Mouse (Mus musculus): ENCODE data around the gene Sh3bgrl2. TPM values are rescaled to one million over a fixed set of nuclear protein-coding genes. Genes with fewer than 3 reads are reported as not detected.
"Not testable (repeated sequence)": the region's sequence is repeated elsewhere in the genome, so short reads cannot be mapped to it uniquely, and the experiment has no call there.

Gene Sh3bgrl2
- polyA plus RNA-seq (2012; rRNA removed), result 29.1 and 29.9 TPM in 2 replicates

DNA sequence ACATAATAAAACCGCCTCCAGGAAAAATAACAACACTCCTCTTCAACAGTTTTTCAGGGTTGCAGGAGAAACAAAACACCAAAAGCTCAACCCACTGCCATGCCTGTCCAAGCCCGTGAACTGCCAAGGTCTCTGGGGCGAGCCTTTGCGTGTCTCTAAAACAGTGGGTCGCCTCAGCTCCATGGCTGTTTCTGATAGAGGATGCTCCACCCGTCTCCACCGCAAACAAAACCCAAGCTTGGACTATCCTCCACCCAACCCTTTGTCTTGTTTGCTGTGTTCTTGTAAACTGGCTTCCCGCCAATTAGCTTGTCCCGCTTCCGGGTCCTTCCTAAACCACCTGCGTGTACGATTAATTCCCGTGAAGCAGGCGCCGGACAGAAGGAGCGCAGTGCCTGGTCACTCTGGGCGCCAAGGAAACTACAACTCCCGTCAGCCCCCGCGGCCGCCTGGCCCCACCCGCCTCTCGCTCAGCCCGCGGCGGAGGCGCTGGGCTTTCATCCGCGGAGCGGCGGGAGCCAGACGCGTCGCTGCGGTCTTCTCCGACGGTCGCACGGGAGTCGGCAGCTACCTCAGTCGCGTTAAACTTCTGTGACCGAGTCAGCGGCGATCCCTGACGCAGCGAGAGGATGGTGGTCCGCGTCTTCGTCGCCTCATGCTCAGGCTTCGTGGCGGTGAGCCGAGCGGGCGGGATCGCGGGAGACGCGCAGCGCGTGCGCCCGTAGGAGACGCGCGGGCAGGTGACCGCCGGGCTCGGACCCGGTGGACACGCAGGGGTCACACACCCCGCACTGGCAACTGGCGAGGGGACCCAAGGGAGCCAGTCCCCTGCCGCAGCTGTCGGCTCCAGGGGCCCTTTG lies at the start of gene Sh3bgrl2:
Sh3bgrl2 (plus strand) TSS at position 498 of the 860 bp plus-strand sequence.
- WGBS, result 2% methylated on average over 76 of the region's 76 CpGs
- peak; percentile 91 to 95 for DNase-seq
- H3K4me3 ChIP-seq (replicated peaks; ENCODE audit: insufficient read depth, low read depth, low read length), result peak within 1 kb of the TSS; percentile 99
- H3K4me1 ChIP-seq (ENCODE audit: control insufficient read depth, insufficient read depth, low read length), result no peaks in the 10 kb centered on the region
- H3K27ac ChIP-seq (ENCODE audit: insufficient read depth, low read length), result peak within 1 kb of the TSS; percentile 90
- H3K27me3 ChIP-seq (ENCODE audit: control insufficient read depth, insufficient read depth, low read length), result no peaks in the 10 kb centered on the region
- TF ChIP-seq CTCF (IDR thresholded peaks at IDR 0.05; ENCODE audit: borderline replicate concordance, insufficient read depth, low read depth, low read length), result no peak
- peak; percentile 85 for TF ChIP-seq POLR2A (IDR thresholded peaks at IDR 0.05; ENCODE audit: borderline replicate concordance, insufficient read depth, low read length)

GRCm38 (mm10) chr9:83519081-83519480 lies 29.0 kb upstream of the Sh3bgrl2 start:
- H3K27ac ChIP-seq (ENCODE audit: insufficient read depth, low read length); H3K27me3 ChIP-seq (ENCODE audit: control insufficient read depth, insufficient read depth, low read length); H3K4me1 ChIP-seq (ENCODE audit: control insufficient read depth, insufficient read depth, low read length); DNase-seq; H3K4me3 ChIP-seq (replicated peaks; ENCODE audit: insufficient read depth, low read depth, low read length): not testable (repeated sequence)
- 85% methylated on average over 5 of the region's 5 CpGs for WGBS

- TF ChIP-seq POLR2A (IDR thresholded peaks at IDR 0.05; ENCODE audit: borderline replicate concordance, insufficient read depth, low read length), result no peak
- TF ChIP-seq CTCF (IDR thresholded peaks at IDR 0.05; ENCODE audit: borderline replicate concordance, insufficient read depth, low read depth, low read length), result no peak
- Histone ChIP-seq H3K4me1 (ENCODE audit: control insufficient read depth, insufficient read depth, low read length) (no peaks in the 10 kb centered on the region), H3K27me3 (ENCODE audit: control insufficient read depth, insufficient read depth, low read length) (no peaks in the 10 kb centered on the region), H3K27ac (ENCODE audit: insufficient read depth, low read length) (no peak overlapping the region), H3K4me3 (replicated peaks; ENCODE audit: insufficient read depth, low read depth, low read length) (no peak overlapping the region)
- no peak for DNase-seq
- WGBS, result 61% methylated on average over 6 of the region's 6 CpGs
These were observed 28.5 kb upstream of the Sh3bgrl2 start for GRCm38 (mm10) chr9:83519510-83520155.

DNA sequence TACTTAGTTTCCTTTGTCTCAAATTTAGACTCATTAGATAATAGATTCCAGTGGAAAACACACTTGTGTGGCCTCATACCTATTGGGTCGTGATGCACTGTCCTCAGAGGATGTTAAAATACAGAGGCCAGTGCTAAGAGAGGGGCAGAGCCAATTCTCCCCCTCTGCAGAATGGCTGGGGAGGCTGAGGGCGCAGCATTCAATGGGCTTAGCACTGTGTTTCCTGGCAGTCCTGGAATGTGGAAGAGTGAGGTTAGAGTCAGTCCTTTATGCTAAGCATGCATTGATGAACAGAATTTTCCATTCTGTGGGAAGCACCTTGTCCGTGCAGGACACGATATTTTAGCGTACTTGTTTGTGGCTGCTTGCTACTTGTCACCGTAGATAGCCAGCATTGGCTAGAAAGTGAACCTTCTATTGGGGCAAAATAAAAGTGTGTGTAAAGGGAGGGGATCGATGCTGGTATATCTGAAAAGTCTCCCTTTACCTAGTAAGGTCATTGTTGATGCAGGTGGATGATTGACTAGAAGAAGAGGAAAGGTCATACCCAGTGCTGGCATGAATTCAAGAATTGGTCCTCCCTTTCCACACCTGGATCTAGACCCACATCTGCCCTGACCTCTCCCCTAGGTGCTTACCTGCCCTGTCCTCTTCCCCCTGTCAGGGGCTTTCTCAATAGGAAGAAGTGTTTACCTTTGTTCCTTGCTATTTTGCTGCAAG lies 20.6 kb upstream of the Sh3bgrl2 start:
- Histone ChIP-seq H3K27ac (ENCODE audit: insufficient read depth, low read length) (no peak overlapping the region), H3K4me3 (replicated peaks; ENCODE audit: insufficient read depth, low read depth, low read length) (no peak overlapping the region), H3K4me1 (ENCODE audit: control insufficient read depth, insufficient read depth, low read length) (no peaks in the 10 kb centered on the region), H3K27me3 (ENCODE audit: control insufficient read depth, insufficient read depth, low read length) (no peaks in the 10 kb centered on the region)
- TF ChIP-seq CTCF (IDR thresholded peaks at IDR 0.05; ENCODE audit: borderline replicate concordance, insufficient read depth, low read depth, low read length) (no peak), POLR2A (IDR thresholded peaks at IDR 0.05; ENCODE audit: borderline replicate concordance, insufficient read depth, low read length) (no peak)
- no peak for DNase-seq
- WGBS, result 90% methylated on average over 7 of the region's 7 CpGs

DNA sequence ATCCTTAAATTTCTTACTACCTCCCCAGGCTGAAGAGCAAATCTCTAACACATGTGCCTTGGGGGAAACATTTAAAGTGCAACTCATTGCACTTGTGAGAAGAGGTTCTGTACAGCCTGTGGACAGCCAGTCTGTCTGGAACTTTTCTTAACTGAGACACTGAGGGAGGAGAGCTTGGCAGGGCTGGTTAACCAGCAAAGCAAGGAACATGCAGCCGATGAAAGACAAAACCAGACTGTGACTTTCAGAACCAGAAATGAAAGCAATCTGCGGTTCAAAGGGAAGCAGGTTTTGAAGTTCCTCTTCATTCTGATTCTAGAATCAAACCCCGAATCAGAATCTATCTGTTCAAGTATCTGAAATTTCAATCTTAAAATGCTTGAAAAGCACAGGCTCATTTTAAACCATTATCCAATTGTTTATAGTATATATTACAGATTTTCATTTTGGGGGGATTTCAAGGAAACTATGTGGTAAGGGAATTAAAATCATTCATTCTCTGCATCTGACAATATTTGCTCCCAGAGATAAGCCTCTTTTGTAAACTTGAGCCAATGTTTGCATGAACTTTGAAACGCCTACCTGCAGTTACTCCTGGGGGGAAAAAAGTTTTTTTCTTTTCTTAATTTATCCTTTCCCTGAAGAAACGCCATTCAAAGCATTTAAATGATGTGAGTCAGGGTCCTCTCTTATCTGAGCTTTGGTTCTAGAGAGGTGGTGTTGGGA lies 14.9 kb upstream of the Sh3bgrl2 start:
- Histone ChIP-seq H3K27ac (ENCODE audit: insufficient read depth, low read length) (no peak overlapping the region), H3K27me3 (ENCODE audit: control insufficient read depth, insufficient read depth, low read length) (no peaks in the 10 kb centered on the region), H3K4me1 (ENCODE audit: control insufficient read depth, insufficient read depth, low read length) (0 out of 2 replicates have a peak, but pooled peaks cover 2% of the 10 kb centered on the region), H3K4me3 (replicated peaks; ENCODE audit: insufficient read depth, low read depth, low read length) (no peak overlapping the region)
- TF ChIP-seq CTCF (IDR thresholded peaks at IDR 0.05; ENCODE audit: borderline replicate concordance, insufficient read depth, low read depth, low read length), result no peak
- TF ChIP-seq POLR2A (IDR thresholded peaks at IDR 0.05; ENCODE audit: borderline replicate concordance, insufficient read depth, low read length), result no peak
- no peak for DNase-seq
- 87% methylated on average over 5 of the region's 5 CpGs for WGBS

DNA sequence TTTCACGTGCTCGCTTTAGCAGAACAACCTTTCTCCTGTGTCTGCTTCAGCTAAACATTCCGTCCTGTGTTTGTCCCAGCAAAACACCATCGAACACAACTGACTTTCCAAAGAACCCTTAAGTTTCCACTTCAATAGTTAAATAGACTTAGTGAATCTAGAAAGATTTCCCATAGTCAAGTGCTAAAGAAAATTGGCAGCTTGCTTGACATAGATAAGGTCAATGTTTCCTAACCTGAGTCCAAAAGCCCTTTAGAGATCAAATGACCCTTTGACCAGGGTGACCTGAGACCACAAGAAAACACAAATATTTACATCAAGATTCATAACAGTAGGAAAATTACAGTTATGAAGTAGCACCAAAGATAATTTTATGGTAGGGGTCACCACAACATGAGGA lies 11.2 kb upstream of the Sh3bgrl2 start:
- no peak for DNase-seq
- no peaks in the 10 kb centered on the region for H3K27me3 ChIP-seq (ENCODE audit: control insufficient read depth, insufficient read depth, low read length)
- WGBS, result 97% methylated on average over 4 of the region's 4 CpGs
- no peak overlapping the region for H3K4me3 ChIP-seq (replicated peaks; ENCODE audit: insufficient read depth, low read depth, low read length)
- 0 out of 2 replicates have a peak, but pooled peaks cover 2% of the 10 kb centered on the region for H3K4me1 ChIP-seq (ENCODE audit: control insufficient read depth, insufficient read depth, low read length)
- TF ChIP-seq CTCF (IDR thresholded peaks at IDR 0.05; ENCODE audit: borderline replicate concordance, insufficient read depth, low read depth, low read length) (no peak), POLR2A (IDR thresholded peaks at IDR 0.05; ENCODE audit: borderline replicate concordance, insufficient read depth, low read length) (no peak)
- H3K27ac ChIP-seq (ENCODE audit: insufficient read depth, low read length), result no peak overlapping the region

- no peak for DNase-seq
- Histone ChIP-seq H3K27ac (ENCODE audit: insufficient read depth, low read length) (no peak overlapping the region), H3K4me3 (replicated peaks; ENCODE audit: insufficient read depth, low read depth, low read length) (no peak overlapping the region), H3K4me1 (ENCODE audit: control insufficient read depth, insufficient read depth, low read length) (0 out of 2 replicates have a peak, but pooled peaks cover 2% of the 10 kb centered on the region), H3K27me3 (ENCODE audit: control insufficient read depth, insufficient read depth, low read length) (no peaks in the 10 kb centered on the region)
- TF ChIP-seq POLR2A (IDR thresholded peaks at IDR 0.05; ENCODE audit: borderline replicate concordance, insufficient read depth, low read length) (no peak), CTCF (IDR thresholded peaks at IDR 0.05; ENCODE audit: borderline replicate concordance, insufficient read depth, low read depth, low read length) (no peak)
- WGBS, result 22% methylated on average over 2 of the region's 2 CpGs
These were observed 10.6 kb upstream of the Sh3bgrl2 start for GRCm38 (mm10) chr9:83537510-83537909.

Measured in cerebellum, adult 2 months (tissue).